Mouse (Mus musculus) limb, embryonic 14.5 days (tissue): ENCODE data around the gene Uri1. TPM values are rescaled to one million over a fixed set of nuclear protein-coding genes. Genes with fewer than 3 reads are reported as not detected.

Experiments used
- ATAC-seq: fragments of 200-750 bp; cut with Nextera tagmentation; 2 replicates; pipeline ENCODE4 v1.8.0; 2017; ENCODE audit warnings: low read depth, moderate number of reproducible peaks, moderate TSS enrichment; ENCODE audit not compliant: low FRiP score
- DNase-seq: peaks from one replicate; pipeline ENCODE4 v3.0.0-alpha.2; 2015; ENCODE audit warnings: low spot score
- H3K27ac ChIP-seq: fragments of 300-500 bp; sonication (generic); replicated peaks from 2 replicates; pipeline ENCODE4 v1.5.1; 2014; ENCODE audit warnings: low read depth, mild to moderate bottlenecking, low read length, moderate library complexity, mixed read lengths
- H3K27me3 ChIP-seq: fragments of 300-500 bp; sonication (generic); 2 replicates; pipeline ENCODE4 v1.6.1; 2014; ENCODE audit warnings: low read length, mixed read lengths; ENCODE audit not compliant: control insufficient read depth, insufficient read depth
- H3K36me3 ChIP-seq: fragments of 300-500 bp; sonication (generic); 2 replicates; pipeline ENCODE4 v1.6.1; 2014; ENCODE audit warnings: mild to moderate bottlenecking, low read length, moderate library complexity, mixed read lengths; ENCODE audit not compliant: control insufficient read depth, insufficient read depth
- H3K4me1 ChIP-seq: fragments of 300-500 bp; sonication (generic); 2 replicates; pipeline ENCODE4 v1.6.1; 2014; ENCODE audit warnings: antibody characterized with exemption, low read length, mixed read lengths; ENCODE audit not compliant: control insufficient read depth, insufficient read depth
- H3K4me2 ChIP-seq: fragments of 300-500 bp; sonication (generic); replicated peaks from 2 replicates; pipeline ENCODE4 v1.6.1; 2014; ENCODE audit warnings: low read depth, mild to moderate bottlenecking, low read length, moderate library complexity; ENCODE audit not compliant: severe bottlenecking
- H3K4me3 ChIP-seq: fragments of 300-500 bp; sonication (generic); replicated peaks from 2 replicates; pipeline ENCODE4 v1.5.1; 2014; ENCODE audit warnings: low read length
- H3K9ac ChIP-seq: fragments of 300-500 bp; sonication (generic); 2 replicates; pipeline ENCODE4 v1.6.1; 2014; ENCODE audit warnings: mild to moderate bottlenecking, low read depth, low read length, moderate library complexity; ENCODE audit not compliant: severe bottlenecking
- H3K9me3 ChIP-seq: fragments of 300-500 bp; sonication (generic); 2 replicates; pipeline ENCODE4 v1.6.1; 2016; ENCODE audit warnings: low read length; ENCODE audit not compliant: control insufficient read depth
- POLR2A ChIP-seq: fragments of 200-500 bp; IDR thresholded peaks from 2 replicates; pipeline ENCODE4 v1.8.0; 2012; ENCODE audit warnings: inconsistent platforms, mild to moderate bottlenecking, moderate library complexity, borderline replicate concordance; ENCODE audit not compliant: insufficient read depth, insufficient read length; ENCODE audit errors: extremely low read depth
- WGBS: fragments of 180-500 bp; shearing (Covaris S2); extraction: QIAGEN DNeasy Blood & Tissue Kit; methylation state at CpG from one replicate; pipeline ENCODE4 v1.1.7; 2014; 5-methylcytosine and 5-hydroxymethylcytosine counted together
- polyA plus RNA-seq, 2 experiments: library from polyadenylated mRNA; depleted of rRNA in 1 of 2; stranded (reverse) in 1 of 2; unstranded in 1 of 2; fragments of >200 nt; fragmentation: Nextera tagmentation in 1 of 2; extraction: Ambion mirVana in 1 of 2; gene quantifications; 2 replicates each; pipeline versions ENCODE4 v1.2.1 to v1.2.3; 2012 to 2014

Uri1 gene
- polyA plus RNA-seq, 2 experiments = 29.0 to 43.4 TPM

DNA sequence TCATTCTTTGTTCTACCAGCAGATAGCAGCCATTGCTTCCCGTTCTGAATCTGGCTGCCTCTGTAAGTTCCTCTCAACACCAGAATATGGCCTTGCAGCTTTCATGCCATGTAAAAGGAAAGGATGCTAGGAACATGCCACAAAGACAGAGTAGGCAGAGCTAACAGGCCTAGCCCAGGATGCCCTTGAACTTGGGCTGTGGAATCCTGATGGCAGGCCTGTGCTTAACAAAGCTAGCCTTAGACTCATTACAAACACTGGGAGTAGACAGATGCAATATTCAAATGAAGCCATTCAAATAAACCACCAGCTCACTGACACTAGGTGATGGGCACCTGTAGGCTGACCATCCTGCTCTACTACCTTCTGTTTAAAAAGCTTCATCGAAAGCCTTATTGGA lies 30.5 kb downstream of the Uri1 start:
- H3K9me3 ChIP-seq = no peaks in the 10 kb centered on the region
- no peaks in the 10 kb centered on the region for H3K36me3 ChIP-seq
- no peaks in the 10 kb centered on the region for H3K4me1 ChIP-seq
- no peaks in the 10 kb centered on the region for H3K27me3 ChIP-seq
- no peak overlapping the region for H3K4me3 ChIP-seq
- WGBS = 88% methylated on average over 2 of the region's 2 CpGs
- DNase-seq (no peak), ATAC-seq (no peak)
- H3K9ac ChIP-seq = no peak overlapping the region
- H3K4me2 ChIP-seq = no peak overlapping the region
- H3K27ac ChIP-seq = no peak overlapping the region
- TF ChIP-seq POLR2A = no peak

DNA sequence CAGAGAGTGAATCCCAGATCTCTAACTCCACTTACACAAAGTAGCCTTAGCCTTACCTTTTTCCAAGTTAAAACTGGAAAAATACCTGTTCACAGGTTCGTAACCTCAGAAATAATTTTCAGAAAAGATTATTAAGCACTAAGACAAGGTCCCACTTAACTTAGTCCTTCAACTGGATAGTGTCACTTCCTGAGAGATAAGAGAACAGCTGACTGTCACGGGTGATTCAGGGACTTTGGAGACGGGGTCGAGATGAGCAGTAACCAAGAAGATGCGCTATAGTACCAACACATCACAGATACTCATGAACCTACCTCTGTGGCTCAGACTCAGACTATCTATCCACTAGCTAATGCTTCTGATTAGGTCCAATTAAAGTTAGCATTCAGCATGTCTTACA lies 38.5 kb downstream of the Uri1 start:
- ATAC-seq = no peak
- Histone ChIP-seq H3K36me3 (peaks cover 8% of the 10 kb centered on the region), H3K4me2 (no peak overlapping the region), H3K27ac (no peak overlapping the region), H3K9me3 (no peaks in the 10 kb centered on the region), H3K27me3 (no peaks in the 10 kb centered on the region), H3K9ac (no peak overlapping the region), H3K4me1 (no peaks in the 10 kb centered on the region), H3K4me3 (no peak overlapping the region)
- DNase-seq = no peak
- 90% methylated on average over 5 of the region's 5 CpGs for WGBS
- no peak for TF ChIP-seq POLR2A

DNA sequence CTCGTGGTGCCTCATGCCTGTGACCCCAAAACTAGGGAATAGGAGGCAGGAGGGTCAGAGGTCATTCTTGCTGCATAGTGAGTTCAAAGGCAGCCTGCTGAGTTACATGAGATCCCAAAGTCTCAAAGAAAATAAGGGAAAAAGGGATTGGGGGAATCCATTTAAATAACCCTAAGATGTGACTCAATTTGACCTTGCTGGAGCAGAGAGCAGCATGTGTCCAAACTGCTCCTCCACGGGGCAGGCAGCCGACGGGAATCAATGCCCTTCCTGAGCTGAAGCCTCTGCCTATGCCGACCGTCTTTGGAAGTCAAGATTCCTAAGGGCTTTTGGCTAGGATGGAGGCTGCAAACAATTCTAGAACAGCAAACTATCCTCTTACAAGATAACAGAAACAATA lies 39.9 kb downstream of the Uri1 start:
- Histone ChIP-seq H3K27ac (no peak overlapping the region), H3K4me2 (no peak overlapping the region), H3K9me3 (no peaks in the 10 kb centered on the region), H3K4me3 (no peak overlapping the region), H3K27me3 (no peaks in the 10 kb centered on the region), H3K9ac (no peak overlapping the region), H3K36me3 (peaks cover 15% of the 10 kb centered on the region), H3K4me1 (no peaks in the 10 kb centered on the region)
- no peak for DNase-seq
- 64% methylated on average over 6 of the region's 6 CpGs for WGBS
- no peak for ATAC-seq
- no peak for TF ChIP-seq POLR2A

DNA sequence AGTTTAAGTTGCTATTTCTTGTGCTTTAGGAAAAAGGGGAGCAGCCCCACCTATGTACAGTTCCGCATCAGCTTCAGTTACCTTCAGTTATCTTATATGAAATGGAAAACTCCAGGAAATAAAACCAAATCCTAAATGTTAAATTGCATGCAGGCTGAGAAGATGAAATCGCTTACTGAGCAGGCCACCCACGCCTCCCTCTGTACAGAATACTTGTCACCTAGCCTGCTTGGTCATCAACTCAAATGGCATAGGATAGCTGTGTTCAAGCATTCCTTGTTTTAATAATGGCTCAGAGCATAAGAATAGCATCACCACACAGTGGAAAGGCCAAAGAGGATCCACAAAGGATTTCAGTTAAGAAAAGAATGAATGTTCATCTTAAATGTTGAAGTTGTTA lies 43.6 kb downstream of the Uri1 start:
- H3K4me3 ChIP-seq = no peak overlapping the region
- H3K27ac ChIP-seq = no peak overlapping the region
- no peak for TF ChIP-seq POLR2A
- H3K36me3 ChIP-seq = peaks cover 23% of the 10 kb centered on the region
- no peaks in the 10 kb centered on the region for H3K9me3 ChIP-seq
- 93% methylated on average over 3 of the region's 3 CpGs for WGBS
- no peak for DNase-seq
- H3K4me1 ChIP-seq = no peaks in the 10 kb centered on the region
- H3K9ac ChIP-seq = no peak overlapping the region
- ATAC-seq = no peak
- H3K4me2 ChIP-seq = no peak overlapping the region
- no peaks in the 10 kb centered on the region for H3K27me3 ChIP-seq

DNA sequence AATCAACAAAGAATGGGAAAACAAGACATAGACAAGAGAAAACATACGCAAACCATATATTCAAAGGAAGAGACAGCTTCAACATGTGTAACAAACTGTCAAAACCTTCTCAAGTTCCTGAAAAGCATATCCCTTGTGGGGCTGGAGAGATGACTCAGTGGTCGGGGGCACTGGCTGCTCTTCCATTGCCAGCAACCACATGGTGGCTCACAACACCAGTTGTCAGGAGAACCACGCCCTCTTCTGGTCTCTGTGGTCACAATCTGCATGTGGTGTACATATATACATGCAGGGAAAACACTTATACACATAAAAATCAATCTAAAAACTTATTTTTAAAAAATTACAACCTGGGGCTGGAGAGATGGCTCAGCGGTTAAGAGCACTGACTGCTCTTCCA lies 44.9 kb downstream of the Uri1 start:
- Histone ChIP-seq H3K4me3 (no peak overlapping the region), H3K4me1 (no peaks in the 10 kb centered on the region), H3K4me2 (no peak overlapping the region), H3K27ac (no peak overlapping the region), H3K36me3 (peaks cover 26% of the 10 kb centered on the region), H3K9me3 (no peaks in the 10 kb centered on the region), H3K27me3 (no peaks in the 10 kb centered on the region), H3K9ac (no peak overlapping the region)
- 91% methylated on average over 4 of the region's 4 CpGs for WGBS
- TF ChIP-seq POLR2A = no peak
- ATAC-seq (no peak), DNase-seq (no peak)

DNA sequence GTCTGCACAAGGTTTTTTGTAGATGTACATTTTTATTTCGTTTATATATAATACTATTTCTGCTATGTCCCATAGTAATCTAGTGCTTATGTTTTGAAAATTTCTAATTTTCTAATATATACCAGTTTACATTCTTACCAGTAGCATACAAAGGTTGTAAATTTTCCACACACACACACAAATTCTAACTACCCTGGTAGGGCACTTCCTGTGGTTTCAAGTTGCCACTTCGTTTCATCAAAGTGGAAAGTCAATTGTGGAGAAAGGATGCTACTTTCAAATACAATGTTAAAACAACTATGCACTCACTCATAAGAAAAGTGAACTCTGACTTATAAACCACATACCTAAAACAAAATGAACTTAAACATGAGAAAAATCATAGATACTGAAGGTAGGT lies 45.7 kb downstream of the Uri1 start:
- ATAC-seq (no peak), DNase-seq (no peak)
- H3K9me3 ChIP-seq = no peaks in the 10 kb centered on the region
- H3K4me3 ChIP-seq = no peak overlapping the region
- TF ChIP-seq POLR2A = no peak
- peaks cover 26% of the 10 kb centered on the region for H3K36me3 ChIP-seq
- H3K27ac ChIP-seq = no peak overlapping the region
- H3K4me1 ChIP-seq = no peaks in the 10 kb centered on the region
- H3K9ac ChIP-seq = no peak overlapping the region
- H3K4me2 ChIP-seq = no peak overlapping the region
- no peaks in the 10 kb centered on the region for H3K27me3 ChIP-seq
- WGBS = 86% methylated on average over 2 of the region's 2 CpGs
